Mouse (Mus musculus) testis, adult 2 months (tissue): ENCODE data around the gene Pias4. TPM values are rescaled to one million over a fixed set of nuclear protein-coding genes. Genes with fewer than 3 reads are reported as not detected.
A peak's percentile ranks its signal among the peaks of the same experiment; 100 is the strongest.
"Not testable (repeated sequence)": the region's sequence is repeated elsewhere in the genome, so short reads cannot be mapped to it uniquely, and the experiment has no call there.

Source experiments
- H3K27ac ChIP-seq: fragments of 200-500 bp; 2 replicates; pipeline ENCODE4 v1.5.1; 2012; ENCODE audit warnings: low read depth, low read length; ENCODE audit not compliant: control insufficient read depth, insufficient read depth
- H3K27me3 ChIP-seq: fragments of 200-500 bp; 2 replicates; pipeline ENCODE4 v1.6.1; 2012; ENCODE audit warnings: mild to moderate bottlenecking, low read length, moderate library complexity; ENCODE audit not compliant: control insufficient read depth, insufficient read depth
- H3K36me3 ChIP-seq: fragments of 200-500 bp; 2 replicates; pipeline ENCODE4 v1.6.1; 2012; ENCODE audit warnings: mild to moderate bottlenecking, low read length; ENCODE audit not compliant: control insufficient read depth, insufficient read depth
- H3K4me1 ChIP-seq: fragments of 200-500 bp; 2 replicates; pipeline ENCODE4 v1.6.1; 2012; ENCODE audit warnings: low read length; ENCODE audit not compliant: control insufficient read depth, insufficient read depth
- H3K4me3 ChIP-seq: fragments of 200-500 bp; 2 replicates; pipeline ENCODE4 v1.5.1; 2012; ENCODE audit warnings: low read depth, mild to moderate bottlenecking, low read length, moderate library complexity, mixed read lengths; ENCODE audit not compliant: control insufficient read depth
- CTCF ChIP-seq: fragments of 200-500 bp; IDR thresholded peaks from 2 replicates; pipeline ENCODE4 v1.5.1; 2012; ENCODE audit warnings: low read depth, mild to moderate bottlenecking, inconsistent platforms, low read length, moderate library complexity; ENCODE audit not compliant: control insufficient read depth, insufficient read depth, insufficient replicate concordance
- POLR2A ChIP-seq: fragments of 200-500 bp; IDR thresholded peaks from 2 replicates; pipeline ENCODE4 v1.6.1; 2012; ENCODE audit warnings: low read depth, mild to moderate bottlenecking, inconsistent platforms, low read length, moderate library complexity; ENCODE audit not compliant: control insufficient read depth
- polyA plus RNA-seq: library from polyadenylated mRNA; depleted of rRNA; stranded (reverse); fragments of >200 nt; gene quantifications from 2 replicates; pipeline ENCODE4 v1.2.3, GENCODE M21; 2012

The Pias4 gene
- polyA plus RNA-seq, 1 experiment, result 164 TPM

DNA sequence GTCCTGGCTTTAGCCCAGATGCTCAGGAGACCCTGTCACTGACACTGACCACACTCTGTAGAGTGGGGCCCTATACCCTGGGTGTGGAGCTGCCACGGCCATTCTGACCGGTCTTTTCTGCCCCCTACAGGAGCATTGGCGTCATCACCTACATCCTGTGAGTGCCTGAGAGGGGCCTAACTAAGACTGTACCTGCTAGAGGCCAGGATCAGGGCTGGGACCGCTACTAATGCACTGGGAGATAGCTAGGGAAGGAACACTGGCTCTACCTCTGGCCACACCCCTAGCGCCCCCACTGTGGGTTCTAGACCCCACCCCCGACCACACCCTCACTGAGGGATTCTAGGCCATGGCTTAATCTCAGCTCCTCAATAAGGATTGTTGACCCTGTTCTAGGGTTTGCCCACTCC lies 23.2 kb upstream of the Pias4 start:
- H3K27me3 ChIP-seq, result no peaks in the 10 kb centered on the region
- H3K4me1 ChIP-seq, result peaks cover 43% of the 10 kb centered on the region
- no peak overlapping the region; the same call in none of the 2 replicates for H3K4me3 ChIP-seq
- H3K27ac ChIP-seq, result no peak overlapping the region
- H3K36me3 ChIP-seq, result no peaks in the 10 kb centered on the region
- TF ChIP-seq POLR2A (no peak), CTCF (no peak; the same call in 1 of the 2 replicates)

DNA sequence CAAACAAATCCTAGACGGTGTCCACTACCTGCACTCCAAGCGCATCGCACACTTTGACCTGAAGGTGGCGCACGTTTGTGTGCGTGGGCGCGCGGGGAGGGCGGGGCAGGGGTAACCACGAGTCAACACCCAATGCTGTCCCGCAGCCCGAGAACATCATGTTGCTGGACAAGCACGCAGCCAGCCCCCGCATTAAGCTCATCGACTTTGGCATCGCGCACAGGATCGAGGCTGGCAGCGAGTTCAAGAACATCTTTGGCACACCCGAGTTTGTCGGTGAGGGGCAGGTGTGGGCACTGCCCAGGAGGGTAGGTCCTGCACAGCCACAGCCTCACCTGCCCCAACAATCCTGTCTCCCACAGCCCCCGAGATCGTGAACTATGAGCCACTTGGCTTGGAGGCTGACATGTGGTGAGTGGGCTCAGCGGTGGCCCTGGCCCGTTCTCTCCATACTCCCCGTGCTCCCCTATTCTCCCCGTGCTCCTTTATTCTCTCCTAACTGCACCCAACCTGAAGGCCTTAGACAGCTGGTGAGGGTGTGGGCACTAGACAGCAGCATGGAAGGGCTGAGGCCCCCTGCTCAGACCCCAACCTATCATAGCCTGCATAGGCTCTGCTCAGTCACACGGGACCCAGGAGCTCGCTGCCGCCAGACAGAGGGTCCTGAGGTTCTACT lies 22.7 kb upstream of the Pias4 start:
- Histone ChIP-seq H3K36me3 (no peaks in the 10 kb centered on the region), H3K4me1 (peaks cover 42% of the 10 kb centered on the region), H3K4me3 (no peak overlapping the region; the same call in none of the 2 replicates), H3K27ac (no peak overlapping the region), H3K27me3 (no peaks in the 10 kb centered on the region)
- TF ChIP-seq CTCF (peak; percentile 74; the same call in 1 of the 2 replicates), POLR2A (no peak)

DNA sequence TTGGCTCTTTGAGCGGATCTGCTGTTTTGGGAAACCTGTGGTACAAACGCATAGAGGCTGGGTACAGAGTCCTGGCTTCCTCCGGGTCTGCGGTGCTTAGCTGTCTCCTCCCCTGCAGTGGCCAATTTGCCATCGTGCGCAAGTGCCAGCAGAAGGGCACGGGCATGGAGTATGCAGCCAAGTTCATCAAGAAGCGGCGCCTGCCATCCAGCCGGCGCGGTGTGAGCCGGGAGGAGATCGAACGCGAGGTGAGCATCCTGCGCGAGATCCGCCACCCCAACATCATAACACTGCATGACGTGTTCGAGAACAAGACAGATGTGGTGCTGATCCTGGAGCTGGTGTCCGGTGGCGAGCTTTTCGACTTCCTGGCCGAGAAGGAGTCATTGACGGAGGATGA lies 22.1 kb upstream of the Pias4 start:
- no peak overlapping the region for H3K27ac ChIP-seq
- H3K27me3 ChIP-seq, result no peaks in the 10 kb centered on the region
- TF ChIP-seq POLR2A, result no peak
- peaks cover 38% of the 10 kb centered on the region for H3K4me1 ChIP-seq
- H3K4me3 ChIP-seq, result no peak overlapping the region; the same call in none of the 2 replicates
- no peaks in the 10 kb centered on the region for H3K36me3 ChIP-seq

DNA sequence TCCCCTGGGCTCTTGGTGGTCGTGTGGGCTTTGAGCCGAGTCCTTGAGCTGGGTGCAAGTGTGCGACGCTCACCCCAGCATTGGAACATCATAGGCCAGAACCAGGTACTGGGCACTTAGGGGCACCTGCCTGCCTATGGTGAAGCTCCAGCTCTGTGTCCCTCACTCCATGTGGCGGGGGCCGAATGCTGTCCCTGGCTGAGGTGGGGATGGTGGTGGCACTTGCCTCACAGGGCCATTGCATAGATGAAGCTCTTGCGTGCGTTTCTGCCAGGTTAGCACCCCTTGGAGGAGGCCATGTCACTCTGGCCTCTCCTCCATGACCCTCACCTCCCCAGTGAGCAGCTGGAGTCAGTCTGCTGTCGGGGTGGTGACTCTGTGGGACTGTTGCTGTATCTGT lies 19.4 kb upstream of the Pias4 start:
- Histone ChIP-seq H3K27me3 (no peaks in the 10 kb centered on the region), H3K27ac (no peak overlapping the region), H3K4me3 (no peak overlapping the region), H3K4me1 (peaks cover 33% of the 10 kb centered on the region), H3K36me3 (no peaks in the 10 kb centered on the region)
- TF ChIP-seq POLR2A (no peak), CTCF (no peak)

DNA sequence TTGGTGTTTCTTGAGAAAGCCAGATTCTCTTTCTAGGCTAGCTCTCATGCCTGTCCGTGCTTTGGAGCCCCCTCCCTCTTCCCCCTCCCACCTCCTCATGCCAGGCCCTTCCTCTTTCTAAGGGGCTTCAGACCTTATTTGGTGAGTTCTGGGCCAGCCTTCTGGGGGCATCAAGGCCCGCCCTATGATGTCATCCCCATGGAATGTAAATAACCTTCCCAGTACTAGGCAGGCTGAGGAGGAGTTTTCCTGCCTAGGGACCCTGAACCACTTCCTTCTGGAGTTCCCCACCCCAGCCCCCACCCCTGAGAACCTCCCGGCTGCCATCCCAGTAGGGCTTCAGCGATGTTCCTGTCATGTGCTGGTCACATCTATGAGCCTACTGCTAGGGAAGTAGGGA lies 17.0 kb upstream of the Pias4 start:
- Histone ChIP-seq H3K4me1 (peaks cover 13% of the 10 kb centered on the region), H3K27me3 (no peaks in the 10 kb centered on the region), H3K36me3 (no peaks in the 10 kb centered on the region; the same call in 1 of the 2 replicates), H3K4me3 (no peak overlapping the region), H3K27ac (no peak overlapping the region)
- no peak for TF ChIP-seq CTCF
- TF ChIP-seq POLR2A, result no peak

DNA sequence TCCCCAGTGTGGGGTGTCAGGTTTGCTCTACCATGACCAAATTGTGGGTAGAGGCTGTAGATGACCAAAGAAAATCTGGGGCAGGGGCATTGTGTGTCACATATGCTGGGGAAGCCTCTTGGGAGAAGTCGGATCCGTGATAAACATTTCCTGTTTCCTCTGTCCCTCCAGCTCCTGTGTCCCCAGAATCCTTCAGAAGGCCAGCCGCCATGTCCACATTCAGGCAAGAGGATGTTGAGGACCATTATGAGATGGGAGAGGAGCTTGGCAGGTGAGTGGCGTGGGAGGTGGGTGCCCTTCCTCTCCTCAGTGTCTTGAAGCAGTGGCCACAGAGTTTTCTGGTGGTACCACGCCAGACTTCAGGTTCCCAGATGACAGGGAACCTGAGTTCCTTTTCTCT lies 16.1 kb upstream of the Pias4 start, which contains the start of gene 4930442H23Rik:
TSS of gene 4930442H23Rik (minus strand) at position 45 of the 400 bp plus-strand sequence.
- TF ChIP-seq POLR2A (no peak), CTCF (no peak)
- Histone ChIP-seq H3K27me3 (no peaks in the 10 kb centered on the region), H3K27ac (peak within 1 kb of the TSS; percentile 75), H3K4me1 (peaks cover 10% of the 10 kb centered on the region), H3K36me3 (no peaks in the 10 kb centered on the region; the same call in none of the 2 replicates), H3K4me3 (peak within 1 kb of the TSS; percentile 84)

DNA sequence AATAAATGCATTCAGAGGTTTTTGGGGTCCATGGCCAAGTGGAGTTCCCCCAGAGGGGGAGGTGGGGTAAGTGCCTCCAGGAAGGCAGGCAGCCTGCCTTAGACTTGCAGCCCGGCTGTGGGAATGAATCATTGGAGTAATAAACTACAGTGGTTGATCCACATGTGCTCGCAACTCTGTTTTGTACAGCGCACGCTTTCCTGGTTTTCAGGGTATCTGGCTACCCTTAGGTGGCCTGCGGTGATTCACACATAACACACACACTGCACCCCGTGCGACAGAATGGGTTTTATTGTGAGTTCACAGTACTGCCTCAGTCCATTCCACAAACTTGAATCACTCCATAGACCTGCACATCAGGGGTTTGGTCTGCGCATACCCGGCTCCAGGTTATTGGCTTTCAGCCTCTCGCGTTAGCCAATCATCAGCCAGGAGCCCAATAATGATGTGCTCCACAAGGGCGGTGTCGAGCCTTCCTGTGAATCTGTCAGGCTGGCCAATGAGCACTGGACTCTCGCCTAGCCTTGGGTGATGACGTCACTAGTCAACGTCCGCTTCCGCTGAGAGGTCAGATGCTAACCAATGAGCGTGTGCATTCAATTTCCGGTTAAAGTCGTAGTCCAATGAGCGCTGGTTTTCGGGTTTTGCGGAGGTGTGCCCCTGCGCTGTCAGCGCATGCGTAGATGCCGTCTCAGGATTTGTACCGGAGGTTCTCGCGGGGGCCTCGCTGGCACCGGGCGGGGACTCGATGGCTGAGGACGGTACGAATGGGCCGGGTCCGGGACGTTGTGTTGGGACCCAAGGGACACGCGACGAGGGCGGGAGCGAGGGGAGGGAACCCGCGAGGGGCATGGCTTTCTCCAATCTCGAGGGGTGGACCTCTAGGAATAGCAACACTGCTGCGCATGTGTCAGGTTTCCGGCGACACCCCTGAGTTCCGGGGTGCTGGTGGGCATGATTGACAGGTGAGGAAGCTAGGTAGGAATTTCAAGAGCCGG lies 14.9 kb upstream of the Pias4 start, which contains the start of gene Dapk3:
TSS of gene Dapk3 (plus strand) at position 670 of the 998 bp plus-strand sequence.
- no peaks in the 10 kb centered on the region for H3K27me3 ChIP-seq
- peak within 1 kb of the TSS; percentile 84 for H3K4me3 ChIP-seq
- TF ChIP-seq POLR2A (peak; percentile 70), CTCF (no peak)
- no peaks in the 10 kb centered on the region; the same call in none of the 2 replicates for H3K36me3 ChIP-seq
- peaks cover 11% of the 10 kb centered on the region for H3K4me1 ChIP-seq
- peak within 1 kb of the TSS; percentile 75 for H3K27ac ChIP-seq

DNA sequence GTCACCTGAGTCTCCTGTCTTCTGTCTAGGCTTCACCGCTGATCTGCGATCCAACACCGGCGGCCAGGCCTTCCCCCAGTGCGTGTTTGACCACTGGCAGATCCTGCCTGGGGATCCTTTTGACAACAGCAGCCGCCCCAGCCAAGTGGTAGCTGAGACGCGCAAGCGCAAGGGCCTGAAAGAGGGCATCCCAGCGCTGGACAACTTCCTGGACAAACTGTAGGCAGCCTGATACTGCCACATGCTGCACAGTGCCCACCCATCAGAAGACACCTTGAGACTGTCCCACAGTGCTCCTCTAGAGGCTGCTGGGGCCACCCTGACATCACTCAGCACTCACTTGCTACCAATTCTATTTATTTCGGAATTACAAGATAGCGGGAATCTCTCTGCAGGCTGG lies 14.1 kb upstream of the Pias4 start:
- not testable (repeated sequence) for H3K4me3 ChIP-seq, H3K27me3 ChIP-seq, H3K27ac ChIP-seq, H3K36me3 ChIP-seq
- H3K4me1 ChIP-seq, result peaks cover 11% of the 10 kb centered on the region
